Mouse (Mus musculus) cortical plate, adult 2 months (tissue): ENCODE data around the gene Kiss1.

Experiments used
- CTCF ChIP-seq: fragments of 200-500 bp; IDR thresholded peaks from 2 replicates; pipeline ENCODE4 v1.5.1; 2011; ENCODE audit warnings: mild to moderate bottlenecking, control low read depth, low read length; ENCODE audit not compliant: insufficient read depth; ENCODE audit errors: extremely low read depth
- POLR2A ChIP-seq: fragments of 200-500 bp; IDR thresholded peaks from 2 replicates; pipeline ENCODE4 v1.6.1; 2011; ENCODE audit warnings: mild to moderate bottlenecking, low read length, control low read depth; ENCODE audit not compliant: insufficient read depth; ENCODE audit errors: extremely low read depth

- TF ChIP-seq POLR2A = no peak
- TF ChIP-seq CTCF = no peak
Measured at GRCm38 (mm10) chr1:133296376-133296775, 25.3 kb upstream of the Kiss1 start.
